Mouse (Mus musculus): ENCODE measurements around the gene Cmss1. TPM values are rescaled to one million over a fixed set of nuclear protein-coding genes. Genes with fewer than 3 reads are reported as not detected.

The Cmss1 gene
- polyA plus RNA-seq, 1 experiment from 2014 or later: 58.3 TPM

GRCm38 (mm10) chr16:57356454-57356853 is 250.2 kb downstream of the Cmss1 start:
- Histone ChIP-seq H3K4me3 (ENCODE audit: low read depth, low read length) (no peak overlapping the region), H3K36me3 (ENCODE audit: control insufficient read depth, insufficient read depth, low read length) (no peaks in the 10 kb centered on the region), H3K27me3 (ENCODE audit: control insufficient read depth, insufficient read depth, low read length) (no peaks in the 10 kb centered on the region), H3K9me3 (ENCODE audit: control insufficient read depth, low read length) (no peaks in the 10 kb centered on the region), H3K27ac (replicated peaks; ENCODE audit: low read depth, low read length) (no peak overlapping the region), H3K4me2 (ENCODE audit: low read depth, severe bottlenecking) (no peak overlapping the region), H3K4me1 (ENCODE audit: control insufficient read depth, insufficient read depth, low read length) (0 out of 2 replicates have a peak, but pooled peaks cover 2% of the 10 kb centered on the region), H3K9ac (ENCODE audit: low read length) (no peak overlapping the region)
- DNase-seq (ENCODE audit: low spot score): no peak
- 86% methylated on average over 6 of the region's 6 CpGs for WGBS
- ATAC-seq (ENCODE audit: insufficient number of reproducible peaks, low FRiP score, low TSS enrichment, low read depth): no peak

- H3K36me3 ChIP-seq (ENCODE audit: control insufficient read depth, insufficient read depth, low read length): no peaks in the 10 kb centered on the region
- no peak for ATAC-seq (ENCODE audit: insufficient number of reproducible peaks, low FRiP score, low TSS enrichment, low read depth)
- WGBS: 73% methylated on average over 6 of the region's 6 CpGs
- H3K9me3 ChIP-seq (ENCODE audit: control insufficient read depth, low read length): no peaks in the 10 kb centered on the region
- no peak overlapping the region for H3K4me2 ChIP-seq (ENCODE audit: low read depth, severe bottlenecking)
- no peak for DNase-seq (ENCODE audit: low spot score)
- H3K27me3 ChIP-seq (ENCODE audit: control insufficient read depth, insufficient read depth, low read length): no peaks in the 10 kb centered on the region
- no peak overlapping the region for H3K9ac ChIP-seq (ENCODE audit: low read length)
- no peak overlapping the region for H3K4me3 ChIP-seq (ENCODE audit: low read depth, low read length)
- no peak overlapping the region for H3K27ac ChIP-seq (replicated peaks; ENCODE audit: low read depth, low read length)
- 0 out of 2 replicates have a peak, but pooled peaks cover 2% of the 10 kb centered on the region for H3K4me1 ChIP-seq (ENCODE audit: control insufficient read depth, insufficient read depth, low read length)
These were observed 252.7 kb downstream of the Cmss1 start for GRCm38 (mm10) chr16:57353932-57354331.

- Histone ChIP-seq H3K4me1 (ENCODE audit: control insufficient read depth, insufficient read depth, low read length) (0 out of 2 replicates have a peak, but pooled peaks cover 2% of the 10 kb centered on the region), H3K36me3 (ENCODE audit: control insufficient read depth, insufficient read depth, low read length) (no peaks in the 10 kb centered on the region), H3K27ac (replicated peaks; ENCODE audit: low read depth, low read length) (no peak overlapping the region), H3K4me2 (ENCODE audit: low read depth, severe bottlenecking) (no peak overlapping the region), H3K9me3 (ENCODE audit: control insufficient read depth, low read length) (no peaks in the 10 kb centered on the region), H3K27me3 (ENCODE audit: control insufficient read depth, insufficient read depth, low read length) (no peaks in the 10 kb centered on the region), H3K9ac (ENCODE audit: low read length) (no peak overlapping the region), H3K4me3 (ENCODE audit: low read depth, low read length) (no peak overlapping the region)
- WGBS: 86% methylated on average over 11 of the region's 11 CpGs
- DNase-seq (ENCODE audit: low spot score): no peak
- ATAC-seq (ENCODE audit: insufficient number of reproducible peaks, low FRiP score, low TSS enrichment, low read depth): no peak
These were observed 253.4 kb downstream of the Cmss1 start for GRCm38 (mm10) chr16:57353166-57353721.

GRCm38 (mm10) chr16:57352751-57353150 is 253.9 kb downstream of the Cmss1 start, which contains the start of gene Filip1l:
Gene Filip1l, plus strand, starts transcription at chr16:57353093.
- WGBS: 78% methylated on average over 6 of the region's 6 CpGs
- Histone ChIP-seq H3K4me3 (ENCODE audit: low read depth, low read length) (no peak within 1 kb of the TSS), H3K9ac (ENCODE audit: low read length) (no peak within 1 kb of the TSS), H3K27me3 (ENCODE audit: control insufficient read depth, insufficient read depth, low read length) (no peaks in the 10 kb centered on the region), H3K4me1 (ENCODE audit: control insufficient read depth, insufficient read depth, low read length) (0 out of 2 replicates have a peak, but pooled peaks cover 2% of the 10 kb centered on the region), H3K36me3 (ENCODE audit: control insufficient read depth, insufficient read depth, low read length) (no peaks in the 10 kb centered on the region), H3K9me3 (ENCODE audit: control insufficient read depth, low read length) (no peaks in the 10 kb centered on the region), H3K4me2 (ENCODE audit: low read depth, severe bottlenecking) (no peak within 1 kb of the TSS), H3K27ac (replicated peaks; ENCODE audit: low read depth, low read length) (no peak within 1 kb of the TSS)
- DNase-seq (ENCODE audit: low spot score) (no peak), ATAC-seq (ENCODE audit: insufficient number of reproducible peaks, low FRiP score, low TSS enrichment, low read depth) (no peak)

GRCm38 (mm10) chr16:57349689-57350088 is 257.0 kb downstream of the Cmss1 start:
- Histone ChIP-seq H3K4me2 (ENCODE audit: low read depth, severe bottlenecking) (no peak overlapping the region), H3K27ac (replicated peaks; ENCODE audit: low read depth, low read length) (no peak overlapping the region), H3K36me3 (ENCODE audit: control insufficient read depth, insufficient read depth, low read length) (no peaks in the 10 kb centered on the region), H3K9ac (ENCODE audit: low read length) (no peak overlapping the region), H3K4me3 (ENCODE audit: low read depth, low read length) (no peak overlapping the region), H3K27me3 (ENCODE audit: control insufficient read depth, insufficient read depth, low read length) (no peaks in the 10 kb centered on the region), H3K4me1 (ENCODE audit: control insufficient read depth, insufficient read depth, low read length) (0 out of 2 replicates have a peak, but pooled peaks cover 2% of the 10 kb centered on the region), H3K9me3 (ENCODE audit: control insufficient read depth, low read length) (no peaks in the 10 kb centered on the region)
- ATAC-seq (ENCODE audit: insufficient number of reproducible peaks, low FRiP score, low TSS enrichment, low read depth) (no peak), DNase-seq (ENCODE audit: low spot score) (no peak)
- WGBS: 34% methylated on average over 3 of the region's 3 CpGs

- no peak overlapping the region for H3K9ac ChIP-seq (ENCODE audit: low read length)
- ATAC-seq (ENCODE audit: insufficient number of reproducible peaks, low FRiP score, low TSS enrichment, low read depth) (no peak), DNase-seq (ENCODE audit: low spot score) (no peak)
- no peaks in the 10 kb centered on the region for H3K9me3 ChIP-seq (ENCODE audit: control insufficient read depth, low read length)
- WGBS: 88% methylated on average over 3 of the region's 3 CpGs
- H3K4me3 ChIP-seq (ENCODE audit: low read depth, low read length): no peak overlapping the region
- 0 out of 2 replicates have a peak, but pooled peaks cover 2% of the 10 kb centered on the region for H3K4me1 ChIP-seq (ENCODE audit: control insufficient read depth, insufficient read depth, low read length)
- no peaks in the 10 kb centered on the region for H3K27me3 ChIP-seq (ENCODE audit: control insufficient read depth, insufficient read depth, low read length)
- H3K4me2 ChIP-seq (ENCODE audit: low read depth, severe bottlenecking): no peak overlapping the region
- H3K27ac ChIP-seq (replicated peaks; ENCODE audit: low read depth, low read length): no peak overlapping the region
- no peaks in the 10 kb centered on the region for H3K36me3 ChIP-seq (ENCODE audit: control insufficient read depth, insufficient read depth, low read length)
These were observed 257.6 kb downstream of the Cmss1 start for GRCm38 (mm10) chr16:57349039-57349438.

GRCm38 (mm10) chr16:57346258-57346657 is 260.4 kb downstream of the Cmss1 start:
- no peak overlapping the region for H3K9ac ChIP-seq (ENCODE audit: low read length)
- ATAC-seq (ENCODE audit: insufficient number of reproducible peaks, low FRiP score, low TSS enrichment, low read depth) (no peak), DNase-seq (ENCODE audit: low spot score) (no peak)
- H3K4me1 ChIP-seq (ENCODE audit: control insufficient read depth, insufficient read depth, low read length): no peaks in the 10 kb centered on the region
- WGBS: 93% methylated on average over 3 of the region's 3 CpGs
- H3K4me3 ChIP-seq (ENCODE audit: low read depth, low read length): no peak overlapping the region
- H3K27ac ChIP-seq (replicated peaks; ENCODE audit: low read depth, low read length): no peak overlapping the region
- no peaks in the 10 kb centered on the region for H3K27me3 ChIP-seq (ENCODE audit: control insufficient read depth, insufficient read depth, low read length)
- no peaks in the 10 kb centered on the region for H3K9me3 ChIP-seq (ENCODE audit: control insufficient read depth, low read length)
- H3K4me2 ChIP-seq (ENCODE audit: low read depth, severe bottlenecking): no peak overlapping the region
- H3K36me3 ChIP-seq (ENCODE audit: control insufficient read depth, insufficient read depth, low read length): no peaks in the 10 kb centered on the region

- Histone ChIP-seq H3K4me1 (ENCODE audit: control insufficient read depth, insufficient read depth, low read length) (peaks cover 4% of the 10 kb centered on the region; the same call in 1 of the 2 replicates), H3K9me3 (ENCODE audit: control insufficient read depth, low read length) (no peaks in the 10 kb centered on the region), H3K27ac (replicated peaks; ENCODE audit: low read depth, low read length) (no peak overlapping the region), H3K27me3 (ENCODE audit: control insufficient read depth, insufficient read depth, low read length) (no peaks in the 10 kb centered on the region), H3K4me3 (ENCODE audit: low read depth, low read length) (no peak overlapping the region), H3K9ac (ENCODE audit: low read length) (no peak overlapping the region), H3K36me3 (ENCODE audit: control insufficient read depth, insufficient read depth, low read length) (no peaks in the 10 kb centered on the region), H3K4me2 (ENCODE audit: low read depth, severe bottlenecking) (no peak overlapping the region)
- ATAC-seq (ENCODE audit: insufficient number of reproducible peaks, low FRiP score, low TSS enrichment, low read depth) (no peak), DNase-seq (ENCODE audit: low spot score) (no peak)
- 58% methylated on average over 5 of the region's 5 CpGs for WGBS
These were observed 266.1 kb downstream of the Cmss1 start for GRCm38 (mm10) chr16:57340613-57340898.

Measured in limb, embryonic 11.5 days (tissue).